Mouse (Mus musculus) heart, adult 2 months (tissue): ENCODE measurements around the gene Clasp1.

Source experiments
- CTCF ChIP-seq: fragments of 200-600 bp; IDR thresholded peaks from 2 replicates; pipeline ENCODE4 v1.8.1; 2022; ENCODE audit warnings: antibody characterized with exemption, mild to moderate bottlenecking, moderate library complexity
- POLR2A ChIP-seq: fragments of 200-500 bp; IDR thresholded peaks from 2 replicates; pipeline ENCODE4 v1.6.1; 2011; ENCODE audit warnings: mild to moderate bottlenecking, low read depth, low read length, control low read depth; ENCODE audit not compliant: insufficient read depth

DNA sequence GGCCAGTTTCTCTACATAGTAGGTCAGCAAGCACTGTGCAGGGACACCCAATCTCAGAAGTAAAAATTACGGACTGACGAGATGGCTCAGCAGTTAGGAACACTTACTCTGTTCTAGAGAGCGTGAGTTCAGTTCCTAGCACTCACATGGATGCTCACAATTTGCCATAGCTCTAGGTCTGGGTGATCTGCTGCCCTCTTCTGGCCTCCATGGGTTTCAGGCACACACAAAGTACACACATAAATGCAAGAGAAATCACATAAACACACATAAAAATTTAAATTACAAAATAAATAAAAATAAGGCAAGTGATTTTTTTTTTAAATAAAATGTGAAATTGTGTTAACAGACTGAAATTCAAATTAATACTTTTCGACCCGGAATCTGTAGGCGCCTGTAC lies 77.2 kb downstream of the Clasp1 start:
- TF ChIP-seq CTCF, result peak; percentile 51
- no peak for TF ChIP-seq POLR2A
